Mouse (Mus musculus) inflammation-experienced regulatory T-cells (primary cell): ENCODE measurements around the gene Secisbp2. TPM values are rescaled to one million over a fixed set of nuclear protein-coding genes. Genes with fewer than 3 reads are reported as not detected.

Source experiments
- polyA plus RNA-seq, 2 experiments: library from polyadenylated mRNA; unstranded; fragments of 100-300 nt; shearing (Covaris generic); gene quantifications; one replicate each; pipeline ENCODE4 v1.2.1; 2017

The Secisbp2 gene
- 10 to 100 TPM; 31.2 to 34.0 TPM for polyA plus RNA-seq

DNA sequence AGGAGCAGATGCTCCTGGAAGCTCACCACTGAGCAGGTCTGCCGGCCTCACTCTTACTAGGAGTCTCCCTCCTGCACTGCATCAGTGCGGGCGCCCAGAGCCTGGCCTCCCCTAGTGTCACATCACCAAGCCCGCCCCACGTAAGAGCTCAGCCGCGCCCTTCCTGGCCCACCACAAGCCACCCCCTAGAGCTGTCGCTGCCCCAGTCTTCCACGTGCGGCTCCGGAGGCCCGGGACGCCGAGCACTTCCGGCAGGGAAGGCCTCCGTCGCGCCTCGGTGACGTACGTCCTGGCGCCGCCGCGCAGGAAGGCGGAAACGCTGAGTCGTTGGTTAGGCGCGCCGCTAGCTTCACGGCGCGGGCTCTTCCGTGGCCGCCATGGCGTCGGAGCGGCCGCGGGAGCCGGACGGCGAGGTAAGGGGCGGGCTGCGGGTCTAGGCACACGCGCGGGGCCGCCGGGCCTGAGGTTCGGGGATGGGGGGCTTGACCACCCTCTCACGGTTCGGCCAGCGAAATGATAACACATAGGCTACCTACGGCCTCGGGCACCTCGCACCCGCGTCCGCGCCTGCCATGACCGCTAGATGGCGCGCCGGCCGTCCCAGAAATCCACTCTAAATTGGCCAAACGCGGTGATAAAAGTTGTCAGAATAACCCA lies at the start of gene Secisbp2:
Gene Secisbp2, plus strand, starts transcription at position 290 of the 657 bp plus-strand sequence.

DNA sequence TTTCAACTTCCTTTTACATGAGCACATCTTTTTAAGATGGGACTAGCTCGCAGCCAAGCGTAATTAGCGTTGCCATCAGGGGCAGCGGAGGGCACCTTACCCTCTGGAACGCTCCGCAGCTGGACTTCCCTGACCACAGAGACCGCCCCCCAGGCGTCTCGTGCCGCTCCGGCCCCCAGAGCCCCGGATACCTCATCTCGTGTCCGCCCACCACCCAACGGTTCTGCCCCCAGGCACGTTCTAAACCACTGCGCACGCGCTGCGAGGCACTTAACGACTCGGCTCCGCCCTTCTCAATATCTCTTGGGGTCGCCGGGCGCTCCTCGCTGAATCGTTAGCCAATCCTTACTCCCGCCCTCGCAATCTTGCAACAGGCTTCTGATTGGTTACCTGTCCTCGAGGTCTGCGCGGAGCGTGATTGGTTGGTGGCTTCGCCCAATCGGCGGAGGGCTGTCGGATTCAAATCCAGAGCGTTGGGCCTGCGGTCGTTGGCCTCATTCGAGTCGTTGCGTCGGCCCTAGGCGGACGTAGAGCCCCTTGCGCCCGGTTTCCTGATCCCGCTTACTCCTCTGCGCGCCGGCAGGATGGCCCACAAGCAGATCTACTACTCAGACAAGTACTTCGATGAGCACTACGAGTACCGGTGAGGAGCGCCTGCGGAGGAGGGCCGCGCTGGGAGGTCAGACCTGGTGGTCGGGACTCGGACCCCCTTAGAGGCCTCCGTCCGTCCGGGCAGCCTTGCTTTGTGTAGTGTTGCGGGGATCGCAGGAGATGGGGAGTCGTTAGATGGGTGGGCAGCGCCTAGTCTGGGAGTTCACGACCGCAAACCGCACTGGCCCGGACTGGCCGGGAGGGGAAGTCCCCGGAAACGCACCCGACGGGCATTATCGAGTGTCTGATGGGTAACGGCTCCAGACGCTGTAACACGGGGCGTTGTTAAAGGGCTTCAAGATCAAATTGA lies 6.4 kb upstream of the Secisbp2 start, which contains the start of gene Cks2:
Gene Cks2, plus strand, starts transcription at position 404 of the 961 bp plus-strand sequence.

Other genes with a start within 250 kb of the Secisbp2 start
- under 1 TPM in 1 of 2 experiments, not detected in 1; 0.83 TPM for gene S1pr3, start 243.1 kb upstream of the Secisbp2 start, polyA plus RNA-seq
- 1 to 10 TPM in 1 of 2 experiments, under 1 TPM in 1; 0.49 to 2.0 TPM for gene Shc3, start 82.3 kb upstream of the Secisbp2 start, polyA plus RNA-seq
- gene Cks2, start 6.5 kb upstream of the Secisbp2 start, polyA plus RNA-seq: 10 to 100 TPM; 19.5 to 31.8 TPM
- 100 to 1,000 TPM; 200 to 213 TPM for gene Sema4d, start 142.1 kb downstream of the Secisbp2 start, polyA plus RNA-seq
- 10 to 100 TPM; 15.1 to 28.7 TPM for gene Gadd45g, start 195.0 kb downstream of the Secisbp2 start, polyA plus RNA-seq